In genomic region chr15:5693810-5694209, GRCm38 (mm10) we compare ENCODE assay signal across 22 mouse cellular contexts.
DNase-seq lines count a peak whose midpoint lies in the region; ATAC-seq lines count a peak whose summit lies in the region.
"Had no signal": no experiment of that assay in that cellular context is flagged by ENCODE, and none has a peak within 500 bp of the region (broad histone marks: within the 10 kb centered on the region; RNA-seq: fewer than 3 reads in every experiment).

No protein-coding gene starts in this region.

- H3K4me2 ChIP-seq in kidney, embryonic 15.5 days: no peak overlapping the region

- H3K27me3 ChIP-seq in kidney, embryonic 15.5 days: no peaks in the 10 kb centered on the region
- H3K27me3 ChIP-seq: CH12.LX, Patski had no signal

- peak; percentile 73 for ATAC-seq in CD4-positive, CD25-positive, alpha-beta regulatory T cell, adult 4 months
- ATAC-seq in inflammation-experienced regulatory T-cells, adult 6 months: peak; percentile 66
- no peak for ATAC-seq in kidney, embryonic 15.5 days (replicated peaks; ENCODE audit: low FRiP score)
- ATAC-seq: Patski had no signal

- no peak overlapping the region for H3K4me3 ChIP-seq in kidney, embryonic 15.5 days (replicated peaks)

- 88% methylated on average over 1 of the region's 1 CpGs for WGBS in kidney, embryonic 15.5 days

- no peak overlapping the region for H3K27ac ChIP-seq in kidney, embryonic 15.5 days

- H3K4me1 ChIP-seq in kidney, embryonic 15.5 days: no peaks in the 10 kb centered on the region

- H3K36me3 ChIP-seq in kidney, embryonic 15.5 days: no peaks in the 10 kb centered on the region
- H3K36me3 ChIP-seq: G1E had no signal

- no peak overlapping the region for H3K9ac ChIP-seq in kidney, embryonic 15.5 days

- H3K9me3 ChIP-seq in kidney, embryonic 15.5 days (replicated peaks): no peaks in the 10 kb centered on the region
- H3K9me3 ChIP-seq: G1E had no signal

- DNase-seq in CD4-positive, CD25-positive, alpha-beta regulatory T cell, adult 2 months (ENCODE audit: low read depth, low spot score): peak; percentile 22
- DNase-seq in induced T-regulatory cell, adult 2 months (ENCODE audit: low read depth): peak; percentile 52
- DNase-seq in thymus, postnatal 14 days: no peak
- DNase-seq in frontal cortex, postnatal 25 days (ENCODE audit: low spot score in 2 of 2): no peak
- no peak for DNase-seq in left cerebral cortex, adult 18-20 months (ENCODE audit: low spot score in 2 of 2)
- DNase-seq: adrenal gland, adult 2 months; adrenal gland, adult 8-10 months; adrenal gland, postnatal 10 days; adrenal gland, postnatal 14 days; adrenal gland, postnatal 25 days; adrenal gland, postnatal 36 days; B cell, adult 2 months; cerebellum, adult 11 months; cerebellum, adult 11-12 months; cerebellum, adult 18-20 months; cerebellum, adult 2 months had no signal

Comparison
In these comparisons a context has a peak if more than half of its experiments do, and no peak if none do; other contexts are left out.
1. DNase-seq: peak in CD4-positive, CD25-positive, alpha-beta regulatory T cell, adult 2 months (single experiment) and induced T-regulatory cell, adult 2 months (single experiment); none in thymus, postnatal 14 days (single experiment), frontal cortex, postnatal 25 days (0 of 2) and left cerebral cortex, adult 18-20 months (0 of 2).